Mouse (Mus musculus) embryonic facial prominence, embryonic 11.5 days (tissue): Measurements from ENCODE around the gene Samd14. TPM values are rescaled to one million over a fixed set of nuclear protein-coding genes. Genes with fewer than 3 reads are reported as not detected.
"Not testable (repeated sequence)": the region's sequence is repeated elsewhere in the genome, so short reads cannot be mapped to it uniquely, and the experiment has no call there.

Experiments used
- ATAC-seq: fragments of 200-750 bp; cut with Nextera tagmentation; replicated peaks from 2 replicates; pipeline ENCODE4 v1.8.0; 2017; ENCODE audit warnings: low read depth; ENCODE audit not compliant: insufficient number of reproducible peaks, low FRiP score, low TSS enrichment
- DNase-seq: peaks from one replicate; pipeline ENCODE4 v3.0.0-alpha.2; 2015; ENCODE audit warnings: low spot score
- H3K27ac ChIP-seq: fragments of 300-500 bp; sonication (generic); replicated peaks from 2 replicates; pipeline ENCODE4 v1.5.1; 2014; ENCODE audit warnings: mild to moderate bottlenecking, low read depth, low read length, control low read depth
- H3K27me3 ChIP-seq: fragments of 300-500 bp; sonication (generic); 2 replicates; pipeline ENCODE4 v1.6.1; 2014; ENCODE audit warnings: mild to moderate bottlenecking, low read length, moderate library complexity, mixed read lengths; ENCODE audit not compliant: control insufficient read depth, insufficient read depth
- H3K36me3 ChIP-seq: fragments of 300-500 bp; sonication (generic); replicated peaks from 2 replicates; pipeline ENCODE4 v1.6.1; 2014; ENCODE audit warnings: low read depth, mild to moderate bottlenecking, low read length, moderate library complexity, mixed read lengths; ENCODE audit not compliant: control insufficient read depth, insufficient read depth
- H3K4me1 ChIP-seq: fragments of 300-500 bp; sonication (generic); 2 replicates; pipeline ENCODE4 v1.6.1; 2014; ENCODE audit warnings: low read length, mixed read lengths; ENCODE audit not compliant: control insufficient read depth, insufficient read depth
- H3K4me2 ChIP-seq: fragments of 300-500 bp; sonication (generic); 2 replicates; pipeline ENCODE4 v1.6.1; 2014; ENCODE audit warnings: low read depth, mild to moderate bottlenecking, control low read depth, low read length, moderate library complexity
- H3K4me3 ChIP-seq: fragments of 300-500 bp; sonication (generic); 2 replicates; pipeline ENCODE4 v1.5.1; 2014; ENCODE audit warnings: low read depth, low read length, control low read depth
- H3K9ac ChIP-seq: fragments of 300-500 bp; sonication (generic); replicated peaks from 2 replicates; pipeline ENCODE4 v1.6.1; 2014; ENCODE audit warnings: mild to moderate bottlenecking, control low read depth, low read length
- H3K9me3 ChIP-seq: fragments of 300-500 bp; sonication (generic); replicated peaks from 2 replicates; pipeline ENCODE4 v1.6.1; 2016; ENCODE audit warnings: mild to moderate bottlenecking, low read length, inconsistent platforms, mixed read lengths; ENCODE audit not compliant: control insufficient read depth
- WGBS: fragments of 180-500 bp; shearing (Covaris S2); extraction: QIAGEN DNeasy Blood & Tissue Kit; methylation state at CpG from one replicate; pipeline ENCODE4 v1.1.7; 2014; 5-methylcytosine and 5-hydroxymethylcytosine counted together
- polyA plus RNA-seq: library from polyadenylated mRNA; unstranded; fragments of >200 nt; fragmentation: Nextera tagmentation; extraction: Ambion mirVana; gene quantifications from 2 replicates; pipeline ENCODE4 v1.2.1, GENCODE M21; 2014

The Samd14 gene
- 31.1 and 33.9 TPM in 2 replicates for polyA plus RNA-seq

- H3K36me3 ChIP-seq: peaks cover 2% of the 10 kb centered on the region; the same call in 1 of the 2 replicates
Observed at GRCm38 (mm10) chr11:95009629-95010014, at the start of gene Samd14. TSS of gene Samd14 (plus strand) at chr11:95009879.

GRCm38 (mm10) chr11:94962534-94963101 lies 47.1 kb upstream of the Samd14 start:
- WGBS: 72% methylated on average over 5 of the region's 5 CpGs
- Histone ChIP-seq H3K4me1 (no peaks in the 10 kb centered on the region; the same call in 1 of the 2 replicates), H3K9me3 (no peaks in the 10 kb centered on the region), H3K27me3 (no peaks in the 10 kb centered on the region), H3K9ac (no peak overlapping the region), H3K27ac (no peak overlapping the region), H3K4me3 (no peak overlapping the region), H3K36me3 (no peaks in the 10 kb centered on the region), H3K4me2 (no peak overlapping the region)
- ATAC-seq (0 out of 2 replicates have a peak, but pooled peaks have one; percentile 37), DNase-seq (no peak)

More at GRCm38 (mm10) chr11:95009629-95010014, at the start of gene Samd14:
- Histone ChIP-seq H3K27me3 (no peaks in the 10 kb centered on the region), H3K9ac (peak within 1 kb of the TSS; percentile 88), H3K4me1 (peaks cover 8% of the 10 kb centered on the region), H3K4me3 (peak within 1 kb of the TSS; percentile 78), H3K9me3 (no peaks in the 10 kb centered on the region), H3K27ac (peak within 1 kb of the TSS; percentile 89), H3K4me2 (peak within 1 kb of the TSS; percentile 69)
- WGBS: under 1% methylated on average over 30 of the region's 32 CpGs
- DNase-seq (peak; percentile 88), ATAC-seq (peak; percentile 63)

- ATAC-seq (no peak), DNase-seq (no peak)
- H3K4me2 ChIP-seq: no peak within 1 kb of the TSS
- H3K9me3 ChIP-seq: no peaks in the 10 kb centered on the region
- no peaks in the 10 kb centered on the region for H3K36me3 ChIP-seq
- no peak within 1 kb of the TSS for H3K9ac ChIP-seq
- H3K4me3 ChIP-seq: no peak within 1 kb of the TSS
- no peak within 1 kb of the TSS for H3K27ac ChIP-seq
- 45% methylated on average over 4 of the region's 4 CpGs for WGBS
- H3K27me3 ChIP-seq: no peaks in the 10 kb centered on the region
- no peaks in the 10 kb centered on the region for H3K4me1 ChIP-seq
Observed at GRCm38 (mm10) chr11:94967419-94967818, 42.3 kb upstream of the Samd14 start, which contains the start of gene Hils1. TSS of gene Hils1 (plus strand) at chr11:94967593.

- Histone ChIP-seq H3K4me1 (no peaks in the 10 kb centered on the region), H3K4me2 (no peak overlapping the region), H3K9me3 (no peaks in the 10 kb centered on the region), H3K27me3 (no peaks in the 10 kb centered on the region), H3K9ac (no peak overlapping the region), H3K4me3 (no peak overlapping the region), H3K27ac (no peak overlapping the region), H3K36me3 (no peaks in the 10 kb centered on the region)
- ATAC-seq (no peak), DNase-seq (no peak)
- 81% methylated on average over 7 of the region's 7 CpGs for WGBS
Observed at GRCm38 (mm10) chr11:94968187-94968586, 41.5 kb upstream of the Samd14 start.

GRCm38 (mm10) chr11:94969709-94970108 lies 40.0 kb upstream of the Samd14 start:
- WGBS: 91% methylated on average over 4 of the region's 4 CpGs
- not testable (repeated sequence) for H3K4me3 ChIP-seq, H3K27ac ChIP-seq, H3K27me3 ChIP-seq, H3K9me3 ChIP-seq, DNase-seq, ATAC-seq, H3K36me3 ChIP-seq, H3K4me2 ChIP-seq, H3K4me1 ChIP-seq, H3K9ac ChIP-seq

GRCm38 (mm10) chr11:94970210-94970943 lies 39.3 kb upstream of the Samd14 start:
- 61% methylated on average over 15 of the region's 15 CpGs for WGBS
- Histone ChIP-seq H3K4me3 (no peak overlapping the region), H3K36me3 (no peaks in the 10 kb centered on the region), H3K4me1 (no peaks in the 10 kb centered on the region), H3K9me3 (no peaks in the 10 kb centered on the region), H3K27ac (no peak overlapping the region), H3K9ac (no peak overlapping the region), H3K4me2 (no peak overlapping the region), H3K27me3 (no peaks in the 10 kb centered on the region)
- ATAC-seq (no peak; the same call in 1 of the 2 replicates), DNase-seq (peak; percentile 85)

- Histone ChIP-seq H3K4me2 (no peak overlapping the region), H3K9me3 (no peaks in the 10 kb centered on the region), H3K27me3 (no peaks in the 10 kb centered on the region), H3K27ac (no peak overlapping the region), H3K4me3 (no peak overlapping the region), H3K9ac (no peak overlapping the region), H3K4me1 (no peaks in the 10 kb centered on the region), H3K36me3 (no peaks in the 10 kb centered on the region)
- no peak for DNase-seq
- 69% methylated on average over 16 of the region's 16 CpGs for WGBS
- no peak for ATAC-seq
Observed at GRCm38 (mm10) chr11:94971895-94972615, 37.6 kb upstream of the Samd14 start.
